Mouse (Mus musculus): ENCODE measurements around the gene C2cd3.

C2cd3 gene

DNA sequence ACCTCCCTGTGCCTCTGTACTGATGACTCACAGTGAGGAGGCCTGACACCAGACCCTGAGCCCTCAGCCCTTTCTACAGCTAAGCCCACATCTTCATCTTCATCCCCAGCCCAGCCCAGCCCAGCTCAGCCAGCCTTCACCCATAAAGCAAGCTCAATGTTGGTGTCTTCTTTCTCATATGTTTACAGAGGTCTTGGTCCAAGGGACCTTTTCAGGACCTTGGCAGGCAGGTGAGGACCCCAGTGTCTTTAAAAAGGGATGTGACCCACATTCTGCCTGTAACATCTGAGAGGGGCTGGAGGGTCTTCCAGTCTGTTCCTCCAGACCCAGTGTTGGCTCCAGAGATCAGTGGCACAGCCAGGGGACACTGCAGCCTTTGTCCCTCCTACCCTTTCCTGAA lies 127.4 kb downstream of the C2cd3 start:
- no peak for DNase-seq (ENCODE audit: low spot score)

- DNase-seq (ENCODE audit: low spot score), result no peak
Observed at GRCm38 (mm10) chr7:100500276-100500977, 128.4 kb downstream of the C2cd3 start.

GRCm38 (mm10) chr7:100501027-100501843 lies 129.2 kb downstream of the C2cd3 start:
- no peak for DNase-seq (ENCODE audit: low spot score)

DNA sequence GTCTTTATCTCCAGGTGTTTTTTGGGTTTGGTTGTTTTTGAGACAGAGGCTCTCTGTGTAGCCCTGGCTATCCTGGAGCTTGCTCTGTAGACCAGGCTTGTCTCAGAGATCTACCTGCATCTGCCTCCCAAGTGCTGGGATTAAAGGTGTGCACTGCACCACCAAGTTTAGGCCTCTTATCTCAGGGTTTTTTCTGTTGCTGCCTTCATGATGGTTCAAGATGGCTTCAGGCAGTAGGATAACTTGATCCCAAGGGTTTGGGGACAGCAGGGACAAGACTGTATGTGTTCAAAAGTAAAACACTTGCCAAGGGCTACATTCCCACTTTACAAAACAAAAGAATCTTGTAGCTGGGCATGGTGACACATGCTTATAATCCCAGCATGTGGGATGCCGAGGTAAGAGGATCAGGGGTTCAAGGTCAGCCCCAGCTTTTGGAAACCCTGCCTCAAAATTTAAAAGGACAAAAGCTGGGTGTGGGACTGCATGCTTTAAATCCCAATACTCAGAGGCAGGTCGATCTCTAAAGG lies 129.9 kb downstream of the C2cd3 start:
- no peak for DNase-seq (ENCODE audit: low spot score)

DNA sequence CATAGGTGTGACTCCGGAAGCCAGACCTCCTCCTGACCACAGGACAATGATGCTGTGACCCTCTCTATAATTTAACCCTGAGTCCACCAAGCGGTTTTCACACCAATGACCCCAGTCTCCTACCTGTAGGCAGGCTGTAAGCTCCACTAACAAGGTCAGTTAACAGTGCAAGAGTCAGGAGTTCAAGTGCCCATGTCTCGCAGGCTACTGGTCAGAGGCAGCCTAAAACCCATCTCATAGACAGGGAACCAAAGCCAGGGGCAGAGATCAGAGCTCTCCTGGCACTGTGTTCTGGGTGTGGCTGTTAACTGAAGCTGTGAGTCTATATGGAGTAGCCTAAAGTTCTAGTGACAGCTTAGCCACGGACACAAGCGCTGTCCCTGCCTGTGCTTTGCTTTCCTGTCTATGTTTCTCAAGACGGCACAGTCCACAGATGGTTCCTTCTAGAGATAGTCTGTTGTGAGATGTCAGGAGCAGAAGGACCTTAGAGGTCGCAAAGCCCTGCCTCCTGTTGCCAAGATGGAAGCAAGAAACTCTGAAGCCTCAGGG lies 130.4 kb downstream of the C2cd3 start:
- no peak for DNase-seq (ENCODE audit: low spot score)

- DNase-seq (ENCODE audit: low spot score), result no peak
Observed at GRCm38 (mm10) chr7:100503076-100503475, 131.0 kb downstream of the C2cd3 start.

- DNase-seq (ENCODE audit: low spot score), result no peak
Observed at GRCm38 (mm10) chr7:100504740-100505487, 132.9 kb downstream of the C2cd3 start.

DNA sequence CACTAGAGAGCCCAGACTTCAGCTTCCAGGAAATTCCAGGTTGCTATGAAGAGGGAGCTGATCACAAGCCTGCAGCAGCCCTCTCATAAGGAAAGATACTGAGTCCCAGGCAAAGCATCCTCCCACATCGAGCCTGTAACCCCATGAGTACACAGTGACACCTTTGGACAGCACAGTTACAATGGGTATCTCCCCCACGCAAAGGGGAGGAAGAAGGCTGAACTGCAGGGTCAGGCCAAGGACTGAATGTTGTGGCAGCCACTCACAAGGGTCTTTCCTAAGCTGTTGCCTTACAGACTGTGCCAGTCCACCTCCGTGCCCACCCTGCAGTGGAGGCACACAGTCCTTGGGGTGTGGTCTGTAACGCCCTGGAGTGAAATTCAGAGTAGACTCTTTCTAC lies 134.5 kb downstream of the C2cd3 start:
- no peak for DNase-seq (ENCODE audit: low spot score)

GRCm38 (mm10) chr7:100508670-100509069 lies 136.6 kb downstream of the C2cd3 start:
- no peak for DNase-seq (ENCODE audit: low spot score)

GRCm38 (mm10) chr7:100511602-100512001 lies 139.6 kb downstream of the C2cd3 start:
- DNase-seq (ENCODE audit: low spot score), result no peak

DNA sequence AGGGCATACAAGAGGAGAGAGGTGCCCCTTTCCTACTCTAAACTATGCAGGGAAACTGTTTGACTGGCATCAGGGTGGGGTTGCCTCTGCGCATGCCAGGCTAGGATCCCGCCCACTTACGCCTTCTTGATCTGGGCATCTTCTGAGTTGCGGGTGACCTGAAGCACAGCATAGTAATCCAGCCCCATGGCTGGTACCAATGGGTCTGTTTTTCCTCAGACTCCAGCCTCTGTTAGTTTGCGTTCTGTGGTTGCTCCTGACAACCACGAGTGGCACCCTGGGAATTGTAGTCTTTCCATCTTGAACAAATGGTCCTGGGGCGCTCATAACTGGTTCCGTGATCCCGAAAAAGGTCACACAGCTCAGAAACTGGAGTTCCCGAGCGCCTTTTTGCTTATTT lies 142.5 kb downstream of the C2cd3 start, which contains the start of gene Dnajb13:
TSS of gene Dnajb13 (minus strand) at position 388 of the 400 bp plus-strand sequence.
- no peak for DNase-seq (ENCODE audit: low spot score)

Data from urinary bladder, postnatal 10 days (tissue).